Mouse (Mus musculus): Measurements from ENCODE around the gene Rbak.
A peak's percentile ranks its signal among the peaks of the same experiment; 100 is the strongest.
"Not testable (repeated sequence)": the region's sequence is repeated elsewhere in the genome, so short reads cannot be mapped to it uniquely, and the experiment has no call there.

Rbak gene

DNA sequence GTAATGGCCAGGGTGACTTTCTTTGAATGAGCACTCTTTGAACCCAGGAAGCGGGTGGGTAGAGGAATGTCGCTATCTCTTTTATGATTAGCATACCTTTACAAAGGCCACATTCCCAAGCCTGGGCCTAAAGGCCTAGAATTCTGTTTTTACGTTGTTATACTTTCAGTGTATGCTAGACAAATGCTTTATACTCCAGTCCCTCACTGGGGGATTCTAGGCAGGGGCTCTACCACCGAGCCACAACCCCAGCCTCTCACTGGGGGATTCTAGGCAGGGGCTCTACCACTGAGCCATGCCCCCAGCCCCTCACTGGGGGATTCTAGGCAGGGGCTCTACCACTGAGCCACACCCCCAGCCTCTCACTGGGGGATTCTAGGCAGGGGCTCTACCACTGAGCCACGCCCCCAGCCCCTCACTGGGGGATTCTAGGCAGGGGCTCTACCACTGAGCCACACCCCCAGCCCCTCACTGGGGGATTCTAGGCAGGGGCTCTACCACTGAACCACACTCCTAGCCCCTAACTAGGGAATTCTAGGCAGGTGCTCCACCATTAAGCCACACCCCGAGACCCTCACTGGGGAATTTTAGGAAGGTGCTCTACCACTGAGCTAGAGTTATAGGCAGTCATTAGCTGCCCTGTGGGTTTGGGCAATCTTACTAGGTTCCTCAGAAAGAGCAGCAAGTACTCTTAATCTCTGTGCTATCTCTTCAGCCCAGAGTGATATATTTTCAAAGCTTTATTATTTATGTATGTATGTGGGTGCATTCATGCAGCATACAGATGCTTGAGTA lies 46.2 kb downstream of the Rbak start:
- not testable (repeated sequence) for DNase-seq (ENCODE audit: low spot score in 2 of 2)

DNA sequence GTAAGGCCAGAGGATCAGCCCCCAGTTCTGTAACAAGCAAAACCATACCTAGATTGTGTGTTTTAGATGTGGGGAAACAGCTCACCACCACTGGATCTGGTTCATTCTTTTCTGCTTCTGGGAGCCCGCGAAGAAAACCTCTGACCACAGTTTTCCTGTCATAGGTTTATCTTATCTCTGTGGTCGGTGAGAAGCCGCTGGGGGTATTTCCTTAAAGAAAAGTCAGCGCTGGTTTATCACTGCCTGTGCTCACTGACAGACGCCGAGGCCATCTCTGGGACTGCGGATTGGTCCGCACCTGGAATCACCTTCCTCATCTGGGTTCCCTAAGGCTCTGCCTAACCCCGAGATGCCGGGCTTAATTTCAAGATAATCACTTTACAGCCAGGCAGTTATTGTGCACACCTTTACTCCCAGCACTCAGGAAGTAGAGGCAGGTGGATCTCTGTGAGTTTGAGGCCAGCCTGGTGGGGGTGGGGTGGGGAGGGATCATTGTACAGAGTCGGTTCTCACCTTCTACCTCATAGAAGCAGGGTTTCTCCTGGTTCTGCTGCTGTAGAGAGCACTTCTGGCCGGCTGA lies 47.5 kb downstream of the Rbak start:
- DNase-seq (ENCODE audit: low spot score in 2 of 2), result no peak

DNA sequence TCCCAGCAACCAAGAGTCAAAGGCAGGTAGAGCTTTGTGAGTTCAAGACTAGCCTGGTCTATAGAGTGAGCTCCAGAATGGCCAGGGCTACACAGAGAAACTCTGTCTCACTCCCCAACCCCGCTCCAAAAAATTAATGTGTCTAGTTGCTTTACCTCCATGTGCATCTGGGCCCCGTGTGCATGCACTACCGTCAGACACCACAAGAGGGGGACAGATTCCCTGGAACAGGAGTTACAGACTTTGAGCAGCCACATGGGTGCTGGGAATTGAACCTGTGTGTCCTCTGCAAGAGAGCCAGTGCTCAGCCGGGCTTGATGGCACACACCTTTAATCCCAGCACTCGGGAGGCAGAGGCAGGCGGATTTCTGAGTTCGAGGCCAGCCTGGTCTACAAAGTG lies 50.2 kb downstream of the Rbak start:
- DNase-seq (ENCODE audit: low spot score in 2 of 2), result no peak

GRCm38 (mm10) chr5:143129101-143129500 lies 51.5 kb downstream of the Rbak start:
- no peak for DNase-seq (ENCODE audit: low spot score in 2 of 2)

DNA sequence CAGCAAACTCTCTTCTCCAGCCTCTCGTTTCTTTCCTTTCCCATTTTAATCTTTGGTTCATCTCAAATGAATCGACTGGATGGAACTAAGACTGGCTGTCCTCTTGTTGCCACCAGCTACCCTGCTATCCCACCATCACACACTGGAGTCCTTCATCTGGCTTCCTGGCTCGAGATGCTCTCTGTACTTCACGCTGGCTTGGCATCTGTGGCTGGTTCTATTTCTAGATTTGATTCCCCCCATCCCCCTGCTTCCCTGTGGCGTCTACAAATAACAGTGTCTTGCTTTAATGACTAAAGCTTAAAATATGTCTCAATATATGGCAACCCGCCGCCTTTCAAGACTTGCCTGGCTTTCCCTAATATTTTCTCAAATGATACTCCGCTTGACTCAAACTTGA lies 52.7 kb downstream of the Rbak start:
- DNase-seq (ENCODE audit: low spot score in 2 of 2), result peak; percentile 39 to 43

DNA sequence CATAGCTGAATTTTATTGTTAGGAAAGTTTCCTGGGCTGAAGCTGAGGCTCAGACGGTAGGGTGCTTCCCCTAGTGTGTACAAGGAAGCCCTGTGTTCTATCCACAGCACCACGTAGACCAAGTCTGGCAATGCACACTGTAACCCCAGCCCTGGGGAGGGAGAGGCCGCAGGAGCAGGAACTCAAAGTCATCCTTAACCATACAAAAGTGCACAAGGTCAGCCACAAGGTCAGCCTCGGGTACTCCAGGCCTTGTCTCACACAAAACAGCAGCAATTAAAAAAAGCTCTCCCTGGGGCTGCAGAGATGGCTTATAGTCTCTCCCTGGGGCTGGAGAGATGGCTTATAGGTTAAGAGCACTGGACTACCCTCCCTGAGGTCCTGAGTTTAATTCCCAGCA lies 53.7 kb downstream of the Rbak start:
- no peak for DNase-seq (ENCODE audit: low spot score in 2 of 2)

DNA sequence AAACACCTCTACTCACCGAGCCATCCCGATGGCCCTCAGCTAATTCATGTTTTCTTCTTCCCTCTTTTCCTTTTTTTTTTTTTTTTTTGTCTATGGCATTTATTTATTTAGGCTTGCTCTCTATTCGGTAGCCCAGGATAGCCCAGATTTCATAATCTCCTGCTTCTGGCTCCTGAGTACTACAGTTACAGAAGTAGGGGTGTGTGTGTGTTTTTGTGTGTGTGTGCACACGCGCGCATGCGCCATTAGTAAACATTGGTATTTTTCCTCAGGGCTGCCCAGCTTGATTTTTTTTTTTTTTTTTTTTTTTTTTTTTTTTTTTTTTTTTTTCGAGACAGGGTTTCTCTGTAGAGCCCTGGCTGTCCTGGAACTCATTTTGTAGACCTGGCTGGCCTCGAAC lies 54.5 kb downstream of the Rbak start:
- DNase-seq (ENCODE audit: low spot score in 2 of 2), result no peak

DNA sequence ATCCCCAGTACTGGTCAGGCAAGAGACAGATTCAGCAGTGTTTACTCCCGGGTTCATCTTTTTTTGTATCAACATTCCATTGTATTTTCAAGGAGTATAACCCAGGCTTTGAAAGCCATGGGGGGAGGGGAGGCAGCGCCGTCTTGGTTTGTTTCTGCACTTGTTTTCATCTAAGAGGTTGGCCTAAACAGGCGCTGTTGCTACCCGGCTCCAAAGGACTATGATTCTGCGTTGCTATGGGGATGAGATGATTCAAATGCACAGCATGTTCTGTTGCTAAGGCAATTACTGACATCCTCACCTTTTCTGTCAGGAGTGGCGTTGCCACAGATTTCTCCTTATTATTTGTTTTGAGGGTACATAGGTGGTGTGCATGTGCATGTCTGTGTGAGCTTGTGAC lies 55.0 kb downstream of the Rbak start:
- DNase-seq (ENCODE audit: low spot score in 2 of 2), result peak; percentile 74 to 79

DNA sequence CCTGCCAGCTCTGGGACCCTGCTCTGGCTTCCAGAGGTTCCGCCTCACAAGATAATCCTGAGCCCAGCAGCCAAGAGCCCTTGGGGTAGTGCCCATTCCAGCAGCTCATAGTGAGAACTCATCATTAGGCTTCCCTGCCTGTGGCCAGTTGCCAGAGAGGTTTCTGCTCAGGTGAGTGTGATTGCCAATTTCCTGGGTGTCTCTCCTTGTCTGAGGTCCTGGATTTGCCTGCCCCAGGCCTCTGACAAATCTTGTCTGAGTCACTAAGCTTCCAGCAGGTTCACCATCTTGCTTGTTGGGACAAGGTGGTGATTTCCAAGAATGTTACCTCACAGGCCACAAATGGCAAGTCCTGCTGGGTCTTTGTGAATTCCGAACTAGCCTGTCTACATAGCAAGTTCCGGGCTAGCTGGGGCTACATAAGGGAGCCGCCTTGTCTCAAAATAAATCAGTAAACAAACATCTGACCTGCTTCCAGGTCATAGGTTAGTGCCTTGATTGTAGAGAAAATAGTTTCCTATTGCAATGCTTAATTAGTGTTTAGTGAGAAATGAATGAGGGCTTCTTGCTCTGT lies 55.7 kb downstream of the Rbak start:
- peak; percentile 31 to 37 for DNase-seq (ENCODE audit: low spot score in 2 of 2)

DNA sequence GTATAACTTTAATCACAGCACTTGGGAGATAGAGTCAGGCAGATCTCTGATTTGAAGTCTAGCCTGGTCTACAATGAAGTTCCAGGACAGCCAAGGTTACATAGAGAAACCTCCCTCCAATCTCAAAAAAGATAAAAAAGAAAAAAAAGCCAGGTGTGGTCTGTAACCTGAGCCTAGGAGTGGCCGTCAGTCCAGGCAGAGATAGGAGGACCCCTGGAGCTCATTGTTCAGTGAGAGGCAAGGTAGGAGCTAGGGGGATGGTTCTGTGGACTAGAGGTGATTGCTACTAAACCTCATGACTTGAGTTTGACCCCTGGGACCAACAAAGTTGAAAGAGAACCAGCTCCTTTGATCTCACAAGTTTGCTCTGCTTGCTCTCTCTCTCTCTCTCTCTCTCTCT lies 57.9 kb downstream of the Rbak start:
- no peak for DNase-seq (ENCODE audit: low spot score in 2 of 2)

Measured in right cerebral cortex, postnatal 10 days (tissue).